Mouse (Mus musculus): ENCODE measurements at regions not wholly inside any gene's neighbourhood (a gene's known extent, or its start where the extent isn't known, plus 50 kb on each side); places are given as distances from the start of the nearest gene placed in this dataset.

DNA sequence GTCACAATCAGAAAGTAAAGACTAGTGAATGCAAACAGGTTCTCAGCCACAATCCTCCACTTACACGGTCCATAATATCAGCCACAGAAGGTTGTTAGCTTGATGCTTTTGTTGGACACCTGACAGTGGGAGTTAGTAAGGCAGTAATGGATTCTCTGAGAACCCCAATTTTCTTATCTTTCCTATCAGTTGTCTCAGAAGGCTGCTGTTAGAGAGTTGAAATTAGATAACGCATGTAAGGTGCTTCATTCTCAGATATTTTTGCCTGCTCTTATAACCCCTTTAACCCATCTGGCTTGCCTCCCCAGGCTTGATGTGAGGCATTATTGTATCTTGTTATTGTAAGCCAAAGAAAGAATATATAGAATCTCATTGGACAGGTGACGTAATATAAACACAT lies 63.0 kb upstream of the Ube2e3 start:
- 76% methylated on average over 3 of the region's 3 CpGs for WGBS
- Histone ChIP-seq H3K4me2 (no peak overlapping the region), H3K4me3 (ENCODE audit: low read depth, low read length) (no peak overlapping the region), H3K27me3 (ENCODE audit: insufficient read depth, low read length) (no peaks in the 10 kb centered on the region), H3K9ac (no peak overlapping the region), H3K4me1 (ENCODE audit: insufficient read depth) (no peaks in the 10 kb centered on the region), H3K36me3 (ENCODE audit: insufficient read depth) (no peaks in the 10 kb centered on the region), H3K9me3 (ENCODE audit: low read depth, low read length) (no peaks in the 10 kb centered on the region), H3K27ac (ENCODE audit: low read depth) (no peak overlapping the region)
- ATAC-seq (ENCODE audit: insufficient read depth) (no peak), DNase-seq (no peak)
- TF ChIP-seq CTCF (IDR thresholded peaks at IDR 0.05; ENCODE audit: low read depth): no peak

DNA sequence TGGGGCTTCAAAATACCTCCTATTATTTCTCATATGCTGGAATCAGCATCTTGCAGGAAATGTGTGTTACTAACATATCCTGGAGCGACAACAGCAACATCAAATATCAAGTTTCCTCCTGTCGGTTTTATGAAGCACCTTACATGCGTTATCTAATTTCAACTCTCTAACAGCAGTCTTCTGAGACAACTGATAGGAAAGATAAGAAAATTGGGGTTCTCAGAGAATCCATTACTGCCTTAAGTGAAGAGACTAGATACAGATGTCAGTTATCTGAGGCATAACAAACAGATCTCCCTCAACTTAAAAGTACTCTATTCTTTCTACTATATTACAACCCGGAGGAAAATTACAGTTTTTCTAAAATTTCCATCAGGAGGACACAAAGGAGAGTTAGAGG lies 64.4 kb upstream of the Ube2e3 start:
- ATAC-seq (ENCODE audit: insufficient read depth) (no peak), DNase-seq (no peak)
- no peaks in the 10 kb centered on the region for H3K9me3 ChIP-seq (ENCODE audit: low read depth, low read length)
- H3K4me3 ChIP-seq (ENCODE audit: low read depth, low read length): no peak overlapping the region
- H3K9ac ChIP-seq: no peak overlapping the region
- H3K4me1 ChIP-seq (ENCODE audit: insufficient read depth): no peaks in the 10 kb centered on the region
- H3K36me3 ChIP-seq (ENCODE audit: insufficient read depth): no peaks in the 10 kb centered on the region
- no peak overlapping the region for H3K27ac ChIP-seq (ENCODE audit: low read depth)
- TF ChIP-seq CTCF (IDR thresholded peaks at IDR 0.05; ENCODE audit: low read depth): no peak
- no peak overlapping the region for H3K4me2 ChIP-seq
- H3K27me3 ChIP-seq (ENCODE audit: insufficient read depth, low read length): no peaks in the 10 kb centered on the region
- 59% methylated on average over 4 of the region's 4 CpGs for WGBS

DNA sequence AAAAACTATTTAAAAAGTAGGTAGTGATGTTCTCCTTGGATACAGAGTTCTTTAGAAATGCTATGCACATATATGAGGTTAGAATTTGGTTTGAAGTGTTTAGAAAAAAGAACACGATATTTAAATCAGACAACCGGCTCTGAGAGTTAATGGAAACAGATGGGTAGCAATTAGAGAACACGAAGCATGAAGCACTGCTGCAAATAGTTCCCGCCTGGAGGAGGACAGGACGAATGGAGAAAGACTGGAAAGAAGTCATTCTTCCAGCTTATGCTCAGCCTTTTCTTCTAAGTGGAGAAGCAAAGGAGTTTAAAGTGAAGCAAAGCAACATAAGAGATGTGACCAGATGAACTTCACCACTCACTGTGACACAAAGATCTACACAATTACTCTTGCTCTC lies 72.5 kb upstream of the Ube2e3 start:
- Histone ChIP-seq H3K36me3 (ENCODE audit: insufficient read depth) (no peaks in the 10 kb centered on the region), H3K9ac (no peak overlapping the region), H3K27me3 (ENCODE audit: insufficient read depth, low read length) (no peaks in the 10 kb centered on the region), H3K4me1 (ENCODE audit: insufficient read depth) (no peaks in the 10 kb centered on the region), H3K9me3 (ENCODE audit: low read depth, low read length) (no peaks in the 10 kb centered on the region), H3K27ac (ENCODE audit: low read depth) (no peak overlapping the region), H3K4me3 (ENCODE audit: low read depth, low read length) (no peak overlapping the region), H3K4me2 (no peak overlapping the region)
- DNase-seq (no peak), ATAC-seq (ENCODE audit: insufficient read depth) (no peak)
- no peak for TF ChIP-seq CTCF (IDR thresholded peaks at IDR 0.05; ENCODE audit: low read depth)
- WGBS: 78% methylated on average over 5 of the region's 5 CpGs

DNA sequence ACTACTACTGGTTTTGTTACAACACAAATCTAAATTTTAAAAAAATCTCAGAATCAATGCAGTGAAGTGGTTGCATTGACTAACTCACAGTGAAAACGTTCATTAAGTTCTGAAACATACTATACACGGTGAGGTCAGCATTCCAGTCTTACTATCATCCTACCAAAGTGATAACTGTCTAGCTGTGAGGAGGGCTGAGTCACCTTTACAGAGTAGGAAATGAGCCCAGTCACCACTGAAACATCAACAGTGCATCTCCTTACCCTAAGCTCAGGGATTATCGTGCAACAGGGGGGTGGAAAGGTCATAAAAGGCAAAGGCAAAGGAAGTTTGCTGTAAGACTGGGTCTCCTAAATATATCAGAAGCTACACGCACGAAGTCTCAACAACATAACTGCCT lies 73.2 kb upstream of the Ube2e3 start:
- 71% methylated on average over 5 of the region's 5 CpGs for WGBS
- Histone ChIP-seq H3K4me2 (no peak overlapping the region), H3K4me3 (ENCODE audit: low read depth, low read length) (no peak overlapping the region), H3K27me3 (ENCODE audit: insufficient read depth, low read length) (no peaks in the 10 kb centered on the region), H3K4me1 (ENCODE audit: insufficient read depth) (no peaks in the 10 kb centered on the region), H3K9me3 (ENCODE audit: low read depth, low read length) (no peaks in the 10 kb centered on the region), H3K36me3 (ENCODE audit: insufficient read depth) (no peaks in the 10 kb centered on the region), H3K27ac (ENCODE audit: low read depth) (no peak overlapping the region), H3K9ac (no peak overlapping the region)
- no peak for DNase-seq
- no peak for ATAC-seq (ENCODE audit: insufficient read depth)
- no peak for TF ChIP-seq CTCF (IDR thresholded peaks at IDR 0.05; ENCODE audit: low read depth)

DNA sequence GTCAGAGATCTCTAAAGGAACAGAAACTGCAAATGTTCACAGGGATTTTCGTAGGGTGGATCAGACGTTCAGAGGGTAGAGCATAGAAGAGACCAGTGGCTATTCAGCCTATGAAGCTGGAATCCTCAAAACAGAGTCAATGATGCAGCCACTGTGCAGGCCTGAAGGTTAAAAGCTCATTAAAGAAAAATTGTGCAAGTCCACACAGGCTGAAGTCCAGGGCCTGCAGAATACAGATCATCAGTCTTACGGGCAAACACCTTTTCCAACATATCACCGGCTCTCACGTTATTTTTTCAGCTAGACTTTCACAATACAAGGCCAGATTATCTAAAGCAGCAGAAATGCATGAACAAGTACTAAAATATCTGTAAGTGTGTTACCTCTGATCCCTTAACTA lies 78.8 kb upstream of the Ube2e3 start:
- ATAC-seq (ENCODE audit: insufficient read depth) (no peak), DNase-seq (no peak)
- no peak overlapping the region for H3K4me2 ChIP-seq
- H3K4me3 ChIP-seq (ENCODE audit: low read depth, low read length): no peak overlapping the region
- H3K4me1 ChIP-seq (ENCODE audit: insufficient read depth): no peaks in the 10 kb centered on the region
- WGBS: 84% methylated on average over 5 of the region's 5 CpGs
- H3K9me3 ChIP-seq (ENCODE audit: low read depth, low read length): no peaks in the 10 kb centered on the region
- TF ChIP-seq CTCF (IDR thresholded peaks at IDR 0.05; ENCODE audit: low read depth): no peak
- no peak overlapping the region for H3K27ac ChIP-seq (ENCODE audit: low read depth)
- no peak overlapping the region for H3K9ac ChIP-seq
- H3K27me3 ChIP-seq (ENCODE audit: insufficient read depth, low read length): no peaks in the 10 kb centered on the region
- no peaks in the 10 kb centered on the region for H3K36me3 ChIP-seq (ENCODE audit: insufficient read depth)

DNA sequence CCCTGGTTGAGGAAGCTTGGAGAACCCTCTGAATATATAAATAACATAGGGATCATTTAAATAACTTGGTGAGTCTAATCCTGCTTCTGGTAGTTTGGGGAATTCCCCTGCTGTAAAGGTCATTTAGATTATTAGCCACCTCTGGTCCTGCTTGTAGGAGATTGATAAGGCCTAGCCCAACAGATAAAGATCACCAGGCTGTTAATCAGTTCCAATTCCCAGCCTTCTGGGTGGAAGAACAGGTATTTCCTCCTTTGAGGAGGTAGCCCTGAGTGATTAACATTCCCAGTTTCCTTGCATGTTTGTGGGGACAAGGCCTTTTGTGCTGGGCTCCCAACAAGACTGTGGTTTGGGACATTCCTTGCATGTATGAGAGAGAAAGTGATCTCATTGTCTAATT lies 79.7 kb upstream of the Ube2e3 start:
- H3K9ac ChIP-seq: no peak overlapping the region
- H3K4me2 ChIP-seq: no peak overlapping the region
- no peak for TF ChIP-seq CTCF (IDR thresholded peaks at IDR 0.05; ENCODE audit: low read depth)
- H3K27ac ChIP-seq (ENCODE audit: low read depth): no peak overlapping the region
- H3K4me3 ChIP-seq (ENCODE audit: low read depth, low read length): no peak overlapping the region
- no peaks in the 10 kb centered on the region for H3K27me3 ChIP-seq (ENCODE audit: insufficient read depth, low read length)
- DNase-seq (no peak), ATAC-seq (ENCODE audit: insufficient read depth) (no peak)
- no peaks in the 10 kb centered on the region for H3K36me3 ChIP-seq (ENCODE audit: insufficient read depth)
- no peaks in the 10 kb centered on the region for H3K4me1 ChIP-seq (ENCODE audit: insufficient read depth)
- H3K9me3 ChIP-seq (ENCODE audit: low read depth, low read length): no peaks in the 10 kb centered on the region

DNA sequence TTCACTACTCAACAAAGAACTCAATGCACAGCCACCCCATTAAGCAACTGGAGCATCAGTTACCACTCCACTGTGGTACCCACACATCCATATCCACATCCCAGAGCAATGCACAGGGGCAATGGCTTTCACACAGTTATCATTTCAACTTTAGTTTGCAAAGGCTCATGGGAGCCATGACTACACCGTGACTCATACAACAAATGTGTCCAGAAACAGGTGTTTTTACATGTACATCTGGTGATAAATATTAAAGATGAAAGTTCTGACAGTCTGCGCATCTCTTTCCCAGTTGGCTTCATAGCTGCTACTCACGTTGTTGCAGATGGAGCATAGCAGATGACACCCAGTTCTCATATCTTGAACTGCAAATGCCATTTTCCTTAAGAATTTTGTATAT lies 88.0 kb upstream of the Ube2e3 start:
- no peaks in the 10 kb centered on the region for H3K4me1 ChIP-seq (ENCODE audit: insufficient read depth)
- no peak for TF ChIP-seq CTCF (IDR thresholded peaks at IDR 0.05; ENCODE audit: low read depth)
- 73% methylated on average over 3 of the region's 3 CpGs for WGBS
- H3K9ac ChIP-seq: no peak overlapping the region
- no peak overlapping the region for H3K27ac ChIP-seq (ENCODE audit: low read depth)
- H3K9me3 ChIP-seq (ENCODE audit: low read depth, low read length): no peaks in the 10 kb centered on the region
- H3K4me3 ChIP-seq (ENCODE audit: low read depth, low read length): no peak overlapping the region
- no peaks in the 10 kb centered on the region for H3K36me3 ChIP-seq (ENCODE audit: insufficient read depth)
- ATAC-seq (ENCODE audit: insufficient read depth) (no peak), DNase-seq (no peak)
- H3K27me3 ChIP-seq (ENCODE audit: insufficient read depth, low read length): no peaks in the 10 kb centered on the region
- H3K4me2 ChIP-seq: no peak overlapping the region

DNA sequence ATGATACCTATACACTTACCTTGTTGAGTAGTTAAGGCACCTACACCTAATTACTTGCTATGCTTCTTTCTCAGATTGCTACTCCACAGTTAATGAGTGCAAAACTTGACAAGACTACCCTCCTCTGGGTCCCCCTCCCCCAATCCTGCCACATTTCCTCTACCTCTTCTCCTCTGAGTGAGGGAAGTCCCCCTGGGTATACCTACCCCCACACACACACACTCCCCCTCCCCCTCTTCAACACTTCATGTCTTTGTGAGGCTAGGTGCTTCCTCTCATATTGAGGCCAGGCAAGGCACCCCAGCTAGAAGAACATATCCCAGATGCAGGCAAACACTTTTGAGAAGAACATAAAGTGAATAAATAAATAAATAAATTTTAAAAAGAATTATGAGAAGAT lies 90.3 kb upstream of the Ube2e3 start:
- Histone ChIP-seq H3K27ac (ENCODE audit: low read depth) (no peak overlapping the region), H3K9ac (no peak overlapping the region), H3K4me2 (no peak overlapping the region), H3K4me1 (ENCODE audit: insufficient read depth) (no peaks in the 10 kb centered on the region), H3K9me3 (ENCODE audit: low read depth, low read length) (no peaks in the 10 kb centered on the region), H3K27me3 (ENCODE audit: insufficient read depth, low read length) (no peaks in the 10 kb centered on the region), H3K4me3 (ENCODE audit: low read depth, low read length) (no peak overlapping the region), H3K36me3 (ENCODE audit: insufficient read depth) (no peaks in the 10 kb centered on the region)
- ATAC-seq (ENCODE audit: insufficient read depth): no peak
- no peak for TF ChIP-seq CTCF (IDR thresholded peaks at IDR 0.05; ENCODE audit: low read depth)
- DNase-seq: no peak
